Mouse (Mus musculus) heart, embryonic 11.5 days (tissue): Measurements from ENCODE around the gene Map4k5. TPM values are rescaled to one million over a fixed set of nuclear protein-coding genes. Genes with fewer than 3 reads are reported as not detected.
A peak's percentile ranks its signal among the peaks of the same experiment; 100 is the strongest.

Source experiments
- ATAC-seq: fragments of 200-750 bp; cut with Nextera tagmentation; replicated peaks from 2 replicates; pipeline ENCODE4 v1.8.0; 2017; ENCODE audit warnings: moderate library complexity; ENCODE audit not compliant: insufficient number of reproducible peaks, low FRiP score, low TSS enrichment
- H3K27ac ChIP-seq: fragments of 300-500 bp; sonication (generic); 2 replicates; pipeline ENCODE4 v1.5.1; 2014; ENCODE audit warnings: mild to moderate bottlenecking, low read depth, low read length
- H3K27me3 ChIP-seq: fragments of 300-500 bp; sonication (generic); 2 replicates; pipeline ENCODE4 v1.6.1; 2014; ENCODE audit warnings: mild to moderate bottlenecking, low read length, mixed read lengths; ENCODE audit not compliant: control insufficient read depth, insufficient read depth
- H3K36me3 ChIP-seq: fragments of 300-500 bp; sonication (generic); 2 replicates; pipeline ENCODE4 v1.6.1; 2014; ENCODE audit warnings: mild to moderate bottlenecking, low read length, moderate library complexity, mixed read lengths; ENCODE audit not compliant: control insufficient read depth, insufficient read depth
- H3K4me1 ChIP-seq: fragments of 300-500 bp; sonication (generic); 2 replicates; pipeline ENCODE4 v1.6.1; 2014; ENCODE audit warnings: low read length; ENCODE audit not compliant: control insufficient read depth, insufficient read depth
- H3K4me2 ChIP-seq: fragments of 300-500 bp; sonication (generic); 2 replicates; pipeline ENCODE4 v1.6.1; 2014; ENCODE audit warnings: mild to moderate bottlenecking, moderate library complexity
- H3K4me3 ChIP-seq: fragments of 300-500 bp; sonication (generic); 2 replicates; pipeline ENCODE4 v1.5.1; 2014; ENCODE audit warnings: low read depth, low read length
- H3K9ac ChIP-seq: fragments of 300-500 bp; sonication (generic); 2 replicates; pipeline ENCODE4 v1.6.1; 2014; ENCODE audit warnings: mild to moderate bottlenecking, low read depth, low read length, moderate library complexity
- H3K9me3 ChIP-seq: fragments of 300-500 bp; sonication (generic); replicated peaks from 2 replicates; pipeline ENCODE4 v1.6.1; 2016; ENCODE audit warnings: low read length; ENCODE audit not compliant: control insufficient read depth
- WGBS: fragments of 180-500 bp; shearing (Covaris S2); extraction: QIAGEN DNeasy Blood & Tissue Kit; methylation state at CpG from one replicate; pipeline ENCODE4 v1.1.7; 2014; ENCODE audit not compliant: insufficient replicate concordance; 5-methylcytosine and 5-hydroxymethylcytosine counted together
- polyA plus RNA-seq: library from polyadenylated mRNA; unstranded; fragments of >200 nt; fragmentation: Nextera tagmentation; extraction: Ambion mirVana; gene quantifications from 2 replicates; pipeline ENCODE4 v1.2.1, GENCODE M21; 2014

Map4k5 gene
- 32.6 and 35.8 TPM in 2 replicates for polyA plus RNA-seq

DNA sequence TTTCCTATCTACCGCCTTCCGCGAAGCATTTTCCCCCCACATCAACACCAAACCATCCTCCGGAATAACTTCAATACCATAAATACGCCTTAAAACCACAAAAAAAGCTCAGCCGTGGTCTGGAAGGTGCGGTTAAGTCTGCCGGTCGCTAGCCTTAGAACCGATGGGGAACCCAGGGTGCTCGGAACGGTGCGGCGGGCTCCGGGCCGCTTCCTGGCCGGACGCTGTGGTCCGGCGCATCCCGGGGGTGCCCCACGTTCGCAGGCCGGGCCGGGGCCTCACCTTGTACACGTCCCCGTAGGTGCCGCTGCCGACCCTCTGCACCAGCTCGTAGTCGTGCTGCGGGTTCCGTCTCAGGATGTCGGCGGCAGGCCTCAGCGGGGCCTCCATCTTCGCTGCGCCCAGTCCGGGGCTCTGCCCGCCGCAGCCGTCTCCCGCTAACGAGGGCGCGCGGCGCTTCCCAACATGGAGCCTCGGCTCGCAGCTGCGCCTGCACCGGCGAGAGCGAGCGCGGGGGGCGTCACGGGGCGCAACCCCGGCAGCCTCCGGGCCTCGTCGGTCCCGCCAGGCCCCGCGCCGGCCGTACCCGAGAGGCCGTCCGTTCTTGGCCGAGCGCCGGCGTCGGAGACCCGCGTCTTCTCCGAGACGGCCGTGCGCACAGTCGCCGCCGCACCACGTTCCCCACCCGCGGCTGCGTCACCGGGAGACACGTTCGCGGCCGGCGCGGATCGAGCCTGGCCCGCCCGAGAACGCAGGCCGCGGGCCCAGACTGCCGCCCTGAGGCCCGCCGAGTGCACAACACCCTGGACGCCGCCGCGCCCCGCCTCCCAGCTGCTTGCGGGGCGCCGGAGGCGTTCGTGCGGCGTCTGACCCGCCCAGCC lies at the start of gene Map4k5, which contains the start of gene Atl1:
TSS of gene Map4k5 (minus strand) at position 830 of the 881 bp plus-strand sequence.
TSS of gene Atl1 (plus strand) at position 244 of the 881 bp plus-strand sequence.
- Histone ChIP-seq H3K27ac (peak within 1 kb of the TSS; percentile 95), H3K36me3 (no peaks in the 10 kb centered on the region), H3K4me3 (peak within 1 kb of the TSS; percentile 94), H3K27me3 (no peaks in the 10 kb centered on the region), H3K4me1 (peaks cover 20% of the 10 kb centered on the region), H3K9ac (peak within 1 kb of the TSS; percentile 98), H3K4me2 (peak within 1 kb of the TSS; percentile 65), H3K9me3 (no peaks in the 10 kb centered on the region)
- under 1% methylated on average over 117 of the region's 118 CpGs for WGBS
- peak; percentile 96 for ATAC-seq

DNA sequence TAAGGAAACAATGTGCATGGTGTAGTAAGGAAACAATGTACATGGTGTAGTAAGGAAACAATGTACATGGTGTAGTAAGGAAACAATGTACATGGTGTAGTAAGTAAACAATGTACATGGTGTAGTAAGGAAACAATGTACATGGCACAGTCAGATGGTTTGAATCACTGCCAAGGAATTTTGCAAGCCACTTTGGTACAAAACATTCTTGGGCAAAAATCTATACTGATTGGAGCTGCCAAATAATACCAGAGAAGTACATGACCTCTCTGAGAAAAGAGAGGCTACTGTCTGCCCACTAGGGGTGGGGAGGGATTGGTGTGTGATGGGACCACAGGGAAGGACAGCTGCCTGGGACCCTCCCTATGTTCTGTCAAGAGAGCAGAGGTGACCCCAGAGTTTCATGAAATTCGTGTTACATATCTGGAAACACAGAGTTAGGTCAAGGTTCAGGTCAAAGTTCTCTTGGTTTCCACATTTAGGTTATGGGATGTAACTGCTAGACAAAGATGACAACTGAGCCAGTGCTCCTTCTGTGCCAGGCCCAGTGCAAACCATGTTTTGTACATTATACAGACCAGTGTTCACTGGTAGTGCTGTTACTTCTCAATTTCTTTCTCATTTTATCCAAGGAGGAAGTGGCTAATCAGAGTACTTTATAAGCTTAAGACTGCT lies 48.8 kb upstream of the Map4k5 start:
- no peak overlapping the region for H3K9ac ChIP-seq
- no peaks in the 10 kb centered on the region for H3K27me3 ChIP-seq
- no peak overlapping the region for H3K4me3 ChIP-seq
- no peaks in the 10 kb centered on the region for H3K4me1 ChIP-seq
- 0 out of 2 replicates have a peak, but pooled peaks cover 3% of the 10 kb centered on the region for H3K36me3 ChIP-seq
- H3K9me3 ChIP-seq = no peaks in the 10 kb centered on the region; the same call in 1 of the 2 replicates
- no peak for ATAC-seq
- 45% methylated on average over 1 of the region's 1 CpGs for WGBS
- no peak overlapping the region for H3K27ac ChIP-seq
- H3K4me2 ChIP-seq = no peak overlapping the region

- no peak for ATAC-seq
- H3K4me1 ChIP-seq = no peaks in the 10 kb centered on the region
- 0 out of 2 replicates have a peak, but pooled peaks cover 3% of the 10 kb centered on the region for H3K36me3 ChIP-seq
- no peak overlapping the region for H3K27ac ChIP-seq
- H3K27me3 ChIP-seq = no peaks in the 10 kb centered on the region
- H3K4me2 ChIP-seq = no peak overlapping the region
- no peak overlapping the region for H3K9ac ChIP-seq
- no peak overlapping the region for H3K4me3 ChIP-seq
- WGBS = 46% methylated on average over 2 of the region's 2 CpGs
- no peaks in the 10 kb centered on the region; the same call in 1 of the 2 replicates for H3K9me3 ChIP-seq
Measured at GRCm38 (mm10) chr12:69939291-69939690, 46.3 kb upstream of the Map4k5 start.

GRCm38 (mm10) chr12:69937731-69938130 lies 44.7 kb upstream of the Map4k5 start:
- Histone ChIP-seq H3K27me3 (no peaks in the 10 kb centered on the region), H3K9me3 (no peaks in the 10 kb centered on the region; the same call in 1 of the 2 replicates), H3K36me3 (0 out of 2 replicates have a peak, but pooled peaks cover 3% of the 10 kb centered on the region), H3K4me2 (no peak overlapping the region), H3K9ac (no peak overlapping the region), H3K4me1 (no peaks in the 10 kb centered on the region), H3K27ac (no peak overlapping the region), H3K4me3 (no peak overlapping the region)
- WGBS = 79% methylated on average over 5 of the region's 5 CpGs
- no peak for ATAC-seq

DNA sequence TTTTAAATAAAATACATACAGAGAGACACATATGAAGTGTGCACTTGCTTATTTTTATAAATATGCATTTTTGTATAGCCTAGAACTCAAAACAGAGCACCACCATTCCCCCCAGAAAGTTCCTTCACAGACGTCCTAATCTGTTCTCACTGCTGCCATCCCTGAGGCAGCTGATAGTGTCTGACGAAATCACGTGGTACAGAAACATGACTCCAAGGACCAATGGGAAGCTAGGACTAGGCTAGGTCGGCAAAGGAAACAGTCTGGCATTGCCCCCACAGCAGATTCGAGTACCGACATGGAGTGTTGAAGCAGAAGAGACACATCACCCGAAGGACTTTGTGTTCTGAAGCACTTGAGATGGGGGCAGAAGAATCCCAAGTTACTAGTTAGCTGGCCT lies 33.7 kb upstream of the Map4k5 start:
- H3K9me3 ChIP-seq = no peaks in the 10 kb centered on the region
- no peak overlapping the region for H3K9ac ChIP-seq
- 34% methylated on average over 7 of the region's 7 CpGs for WGBS
- no peak overlapping the region for H3K27ac ChIP-seq
- no peak for ATAC-seq
- H3K36me3 ChIP-seq = no peaks in the 10 kb centered on the region
- no peaks in the 10 kb centered on the region for H3K27me3 ChIP-seq
- H3K4me3 ChIP-seq = no peak overlapping the region
- H3K4me1 ChIP-seq = no peaks in the 10 kb centered on the region
- no peak overlapping the region for H3K4me2 ChIP-seq

- Histone ChIP-seq H3K4me1 (no peaks in the 10 kb centered on the region), H3K9me3 (no peaks in the 10 kb centered on the region), H3K4me2 (no peak overlapping the region), H3K27ac (no peak overlapping the region), H3K36me3 (no peaks in the 10 kb centered on the region), H3K9ac (no peak overlapping the region), H3K27me3 (no peaks in the 10 kb centered on the region), H3K4me3 (no peak overlapping the region)
- whole genome bisulfite sequencing = 15% methylated on average over 5 of the region's 5 CpGs
- ATAC-seq = no peak
Measured at GRCm38 (mm10) chr12:69924012-69924411, 31.0 kb upstream of the Map4k5 start.

DNA sequence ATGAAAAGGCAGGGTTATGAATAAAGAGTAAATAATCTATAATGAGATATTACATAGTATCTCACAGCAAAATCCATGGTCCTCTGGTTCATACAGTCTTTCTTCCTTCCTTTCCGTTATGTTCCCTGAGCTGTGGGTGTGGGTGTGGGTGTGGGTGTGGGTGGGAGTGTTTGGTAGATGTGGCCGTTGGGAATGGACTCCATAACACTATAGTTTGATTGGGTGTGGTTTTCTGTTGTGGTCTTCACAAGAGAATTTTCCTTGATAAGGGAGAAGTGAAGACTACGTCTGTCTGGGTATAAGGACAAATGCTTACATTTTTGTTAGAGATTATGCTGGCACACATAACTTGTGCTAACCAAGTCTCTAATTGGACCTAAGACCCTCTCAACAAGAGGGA lies 30.6 kb upstream of the Map4k5 start:
- Histone ChIP-seq H3K9ac (no peak overlapping the region), H3K36me3 (no peaks in the 10 kb centered on the region), H3K27me3 (no peaks in the 10 kb centered on the region), H3K9me3 (no peaks in the 10 kb centered on the region), H3K4me1 (no peaks in the 10 kb centered on the region), H3K27ac (no peak overlapping the region), H3K4me2 (no peak overlapping the region), H3K4me3 (no peak overlapping the region)
- no peak for ATAC-seq
- 59% methylated on average over 3 of the region's 3 CpGs for WGBS

DNA sequence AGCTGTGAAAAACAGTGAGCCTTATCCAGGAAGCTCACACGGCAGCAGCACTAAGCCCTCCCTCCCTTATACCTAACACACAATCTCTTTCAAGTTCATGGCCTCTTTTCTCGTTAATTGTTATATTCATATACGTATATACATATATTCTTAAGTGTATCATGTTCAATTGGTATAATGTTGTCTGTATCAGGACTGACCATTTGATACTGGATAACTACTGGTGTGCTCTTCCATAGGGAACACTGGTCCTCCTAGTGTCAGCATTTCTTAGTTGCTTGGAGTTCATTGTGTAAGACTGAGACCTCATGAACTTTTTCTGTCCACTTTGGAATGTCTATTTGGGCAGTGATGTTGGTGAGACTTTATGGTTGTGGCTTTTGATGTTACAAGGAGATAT lies 30.1 kb upstream of the Map4k5 start:
- ATAC-seq = no peak
- Histone ChIP-seq H3K27me3 (no peaks in the 10 kb centered on the region), H3K4me3 (no peak overlapping the region), H3K4me2 (no peak overlapping the region), H3K4me1 (no peaks in the 10 kb centered on the region), H3K36me3 (no peaks in the 10 kb centered on the region), H3K27ac (no peak overlapping the region), H3K9ac (no peak overlapping the region), H3K9me3 (no peaks in the 10 kb centered on the region)
- WGBS = 61% methylated on average over 3 of the region's 3 CpGs
